Mouse (Mus musculus) left cerebral cortex, postnatal 14 days (tissue): ENCODE measurements at regions not wholly inside any gene's neighbourhood (a gene's known extent, or its start where the extent isn't known, plus 50 kb on each side); places are given as distances from the start of the nearest gene placed in this dataset.

Experiments
- DNase-seq, 2 experiments: peaks; one replicate each; pipeline ENCODE4 v3.0.0; 2021 to 2022; ENCODE audit warnings: low spot score in 2 of 2, mixed read lengths in 1 of 2
- intact Hi-C: fragments of 180-260 bp; cut with DNase I; formaldehyde crosslinking; loops from one replicate; pipeline ENCODE4 v1.15.1; 2025

GRCm38 (mm10) chr7:95919932-95920331 lies 251.1 kb upstream of the Tenm4 start:
- DNase-seq, result no peak
- intact Hi-C loops, result no loop called here

- no peak for DNase-seq
- intact Hi-C loops, result no loop called here
Observed at GRCm38 (mm10) chr7:95924805-95925204, 246.2 kb upstream of the Tenm4 start.

- intact Hi-C loops, result no loop called here
- peak in 1 of 2 experiments; percentile 6 for DNase-seq
Observed at GRCm38 (mm10) chr7:95926119-95927039, 244.7 kb upstream of the Tenm4 start.

GRCm38 (mm10) chr7:95936599-95936998 lies 234.4 kb upstream of the Tenm4 start:
- DNase-seq, result peak in 1 of 2 experiments; percentile 16
- intact Hi-C loops, result no loop called here

- DNase-seq, result no peak
- intact Hi-C loops, result no loop called here
Observed at GRCm38 (mm10) chr7:95943420-95943819, 227.6 kb upstream of the Tenm4 start.

DNA sequence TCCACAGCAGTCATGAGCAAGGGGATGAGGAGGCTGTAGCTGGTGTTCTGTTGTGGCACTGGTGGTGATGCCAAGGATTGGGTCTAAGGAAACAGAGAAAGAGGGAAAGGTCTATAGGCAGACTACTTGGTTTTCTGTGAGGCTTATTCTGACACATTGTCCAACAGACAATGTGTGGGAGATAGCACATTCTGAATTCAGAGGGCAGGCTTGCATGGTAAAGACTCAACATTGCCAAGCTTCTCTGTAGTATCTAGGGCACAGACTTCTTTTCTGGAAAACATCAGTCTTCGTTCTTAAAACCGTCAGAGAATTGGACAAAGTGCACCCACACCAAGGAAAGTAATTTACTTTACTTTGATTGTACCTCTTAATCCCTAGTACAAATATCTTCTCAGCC lies 218.7 kb upstream of the Tenm4 start:
- intact Hi-C loops, result no loop called here
- no peak for DNase-seq

DNA sequence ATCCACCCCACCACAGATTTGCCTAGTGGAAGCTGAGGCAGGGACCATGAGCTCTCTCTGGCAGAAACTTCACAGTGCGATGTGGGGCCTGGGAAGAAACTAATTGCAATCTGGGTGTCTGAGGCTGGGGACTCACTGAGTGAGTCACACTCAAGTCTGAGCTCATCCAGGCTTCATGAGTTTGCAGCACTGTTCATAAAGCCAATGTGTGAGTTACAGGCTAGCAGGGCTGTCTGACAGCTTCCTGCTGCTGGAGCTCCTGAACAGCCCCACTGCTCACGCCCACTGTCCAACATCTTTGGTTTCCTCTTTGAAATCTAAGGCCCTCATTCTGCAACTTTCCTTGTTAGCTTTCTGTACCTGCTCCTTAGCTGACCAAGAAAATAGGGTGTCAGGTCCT lies 216.5 kb upstream of the Tenm4 start:
- intact Hi-C loops, result no loop called here
- DNase-seq, result peak in 1 of 2 experiments; percentile 7

DNA sequence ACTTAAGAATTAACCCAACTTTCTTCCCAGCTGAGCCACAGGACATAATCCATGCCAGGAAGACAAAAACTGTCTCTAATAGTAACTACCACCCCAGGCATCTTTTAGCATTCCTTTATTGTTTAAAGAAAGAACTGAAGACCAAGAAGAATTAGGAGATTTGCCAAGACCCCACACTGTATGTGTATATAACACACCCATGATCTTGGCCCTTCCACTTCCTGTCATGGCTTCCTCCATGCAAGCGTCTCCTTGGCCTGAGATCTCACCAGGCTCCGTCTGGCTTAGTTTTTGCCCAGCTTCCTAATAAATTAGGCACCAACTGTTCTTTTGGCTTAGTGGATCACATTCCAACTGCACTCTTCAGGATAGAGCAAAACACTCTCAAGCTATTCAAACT lies 215.9 kb upstream of the Tenm4 start:
- DNase-seq, result no peak
- intact Hi-C loops, result no loop called here

- no peak for DNase-seq
- intact Hi-C loops, result no loop called here
Observed at GRCm38 (mm10) chr7:95959068-95959467, 212.0 kb upstream of the Tenm4 start.

DNA sequence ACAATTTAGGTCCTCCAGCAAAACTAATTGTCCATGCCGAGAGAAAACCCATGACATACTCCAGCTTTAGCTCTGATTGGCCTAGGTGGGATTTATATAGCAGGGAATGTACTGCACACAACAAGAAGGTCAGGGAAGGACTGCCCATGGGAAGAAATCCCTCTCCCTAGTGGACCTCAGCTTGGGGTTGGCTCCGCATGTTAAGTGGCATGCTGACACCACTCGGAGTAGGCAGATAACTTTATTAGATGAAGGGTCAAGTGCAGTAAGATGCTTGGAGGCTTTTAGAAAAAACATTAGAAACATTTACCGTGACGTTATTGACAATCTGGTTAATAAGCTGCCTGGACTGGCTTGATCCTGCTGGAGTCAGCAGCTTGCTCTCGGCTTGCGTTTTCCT lies 199.2 kb upstream of the Tenm4 start:
- no peak for DNase-seq
- intact Hi-C loops, result no loop called here

DNA sequence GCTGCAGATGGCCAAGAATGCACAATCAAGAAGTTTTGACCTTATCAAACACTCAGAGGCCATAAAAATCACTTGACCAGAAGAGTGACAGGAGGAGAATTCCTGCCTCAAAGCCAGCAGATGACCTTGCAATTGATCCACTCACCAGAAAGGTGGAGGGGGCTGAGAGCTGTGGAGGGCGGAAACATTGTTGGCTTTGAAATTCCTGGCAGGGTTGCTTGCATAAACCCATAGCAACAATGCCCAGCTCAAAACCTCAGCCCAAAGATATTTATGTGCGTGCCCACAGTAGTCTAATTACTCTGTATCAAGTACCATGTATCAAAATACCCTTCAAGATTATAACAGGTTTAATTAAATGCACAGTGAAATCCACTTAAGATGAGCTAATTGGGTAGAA lies 197.0 kb upstream of the Tenm4 start:
- intact Hi-C loops, result no loop called here

GRCm38 (mm10) chr7:95991250-95992032 lies 179.6 kb upstream of the Tenm4 start:
- no peak for DNase-seq
- intact Hi-C loops, result no loop called here

More for the DNA sequence above, 197.0 kb upstream of the Tenm4 start:
- DNase-seq, result no peak

DNA sequence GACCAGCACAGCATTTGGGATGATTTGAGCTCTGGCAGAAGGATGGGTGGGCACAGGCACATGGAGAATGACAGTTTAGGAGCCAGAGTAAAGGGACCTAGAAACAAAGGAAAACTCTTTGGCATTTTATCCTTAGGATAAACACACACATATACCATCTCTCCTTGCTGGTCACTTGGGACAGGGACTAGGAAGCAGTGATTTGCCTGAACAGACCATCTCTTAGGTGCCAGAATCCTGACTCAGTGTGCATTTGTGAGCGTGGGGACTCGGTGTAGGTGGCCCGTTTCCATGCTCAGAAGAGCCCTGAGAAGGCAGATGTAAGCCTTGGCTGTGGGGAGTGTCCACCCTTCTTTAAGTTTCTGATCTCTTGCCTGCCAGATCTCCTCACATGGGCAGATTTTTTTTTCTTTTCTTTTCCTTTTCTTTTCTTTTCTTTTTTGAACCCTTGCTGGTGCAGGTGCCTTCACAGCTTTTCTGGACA lies 179.0 kb upstream of the Tenm4 start:
- intact Hi-C loops, result no loop called here
- DNase-seq, result no peak

DNA sequence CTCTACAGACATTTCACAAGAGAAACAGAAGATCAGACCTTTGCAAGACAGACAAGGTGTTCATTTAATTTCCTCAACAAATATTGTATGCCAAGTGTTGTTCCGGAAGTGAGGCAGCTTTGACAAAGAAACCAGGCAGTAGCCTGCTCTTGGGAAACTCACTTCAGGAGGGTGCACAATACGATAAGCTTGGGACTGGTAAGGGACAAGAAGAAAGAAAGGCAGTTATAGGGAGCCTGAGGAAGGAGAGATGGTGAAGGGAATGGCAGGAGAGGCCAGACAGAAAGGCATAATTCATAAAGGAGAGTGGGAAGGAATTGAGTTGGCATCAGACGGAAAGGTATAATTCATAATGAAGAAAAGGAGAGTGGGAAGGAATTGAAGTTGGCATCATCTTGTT lies 178.5 kb upstream of the Tenm4 start:
- DNase-seq, result no peak
- intact Hi-C loops, result no loop called here

DNA sequence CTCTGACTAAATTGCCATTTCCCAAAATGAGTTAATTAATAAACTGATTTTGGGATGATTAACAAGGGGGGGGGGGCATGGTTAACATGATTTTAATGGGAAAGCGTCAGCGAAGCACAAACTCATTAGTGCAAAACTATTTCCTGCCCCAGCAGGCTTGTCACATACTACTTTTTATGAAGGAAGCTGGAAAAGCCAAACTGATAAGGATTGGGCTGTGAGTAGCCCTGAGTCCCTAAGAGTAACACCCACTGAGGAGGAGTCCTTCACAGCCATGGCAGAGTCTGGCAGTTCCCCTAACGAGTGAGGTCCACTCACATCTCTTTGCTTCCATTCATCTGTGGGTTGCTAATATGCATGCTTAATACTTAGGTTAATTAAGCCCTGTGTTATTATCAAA lies 173.9 kb upstream of the Tenm4 start:
- DNase-seq, result no peak
- intact Hi-C loops, result no loop called here

DNA sequence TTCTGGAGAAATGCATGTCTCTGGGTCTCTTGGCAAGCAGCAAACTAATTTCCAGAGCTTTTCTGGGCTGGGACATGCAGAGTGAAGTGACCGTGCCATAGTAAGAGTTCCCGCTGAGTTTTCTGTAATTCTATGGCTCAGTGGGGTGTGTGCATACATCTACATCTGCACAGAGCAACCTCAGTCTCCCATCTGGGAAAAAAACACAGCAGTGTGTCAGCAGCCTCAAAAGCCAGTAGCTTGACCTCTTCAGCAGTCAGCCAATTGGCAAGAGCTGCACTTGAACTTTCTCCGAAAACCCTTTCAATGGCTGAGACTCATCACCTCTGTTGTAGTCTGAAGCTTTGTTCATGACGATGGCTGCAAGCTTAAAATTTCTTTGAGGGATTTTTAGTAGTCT lies 171.9 kb upstream of the Tenm4 start:
- intact Hi-C loops, result no loop called here
- DNase-seq, result no peak

DNA sequence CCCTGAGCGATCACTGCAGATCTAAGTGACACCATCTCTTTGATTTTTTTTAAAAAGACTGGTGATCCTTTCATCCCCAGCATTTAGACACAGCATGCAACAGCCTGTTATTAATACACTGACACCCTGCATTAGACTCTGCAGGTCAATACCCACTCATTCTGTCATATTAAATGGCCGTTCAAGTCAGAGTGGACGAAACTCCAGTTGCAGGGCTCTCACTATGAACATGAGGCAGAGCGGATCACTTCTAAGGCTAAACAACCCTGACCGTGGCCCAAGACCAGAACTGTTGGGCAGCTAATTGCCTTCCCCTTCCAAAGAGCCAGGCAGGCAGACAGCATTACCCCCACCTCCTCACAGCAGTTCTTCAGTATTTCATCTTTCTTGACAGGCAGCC lies 168.6 kb upstream of the Tenm4 start:
- no peak for DNase-seq
- intact Hi-C loops, result no loop called here

DNA sequence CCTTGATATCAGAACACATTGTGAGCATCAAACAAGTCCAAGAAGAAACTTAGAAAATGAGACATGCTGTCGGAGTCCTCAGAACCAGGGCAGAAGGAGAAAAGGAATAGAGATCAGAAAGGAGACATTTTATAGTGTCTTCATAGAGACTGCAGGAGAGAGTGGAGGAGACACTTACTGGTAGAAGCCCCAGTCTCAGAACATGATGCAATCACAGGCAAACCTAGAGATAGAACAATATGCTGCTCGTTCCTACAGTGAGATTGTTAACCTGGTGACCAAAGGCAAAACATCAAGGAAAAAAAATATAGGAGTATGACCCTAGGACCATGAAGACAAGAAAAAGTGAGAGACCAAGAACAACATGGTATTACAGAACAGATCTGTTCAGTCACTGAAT lies 164.7 kb upstream of the Tenm4 start:
- intact Hi-C loops, result no loop called here
- no peak for DNase-seq

DNA sequence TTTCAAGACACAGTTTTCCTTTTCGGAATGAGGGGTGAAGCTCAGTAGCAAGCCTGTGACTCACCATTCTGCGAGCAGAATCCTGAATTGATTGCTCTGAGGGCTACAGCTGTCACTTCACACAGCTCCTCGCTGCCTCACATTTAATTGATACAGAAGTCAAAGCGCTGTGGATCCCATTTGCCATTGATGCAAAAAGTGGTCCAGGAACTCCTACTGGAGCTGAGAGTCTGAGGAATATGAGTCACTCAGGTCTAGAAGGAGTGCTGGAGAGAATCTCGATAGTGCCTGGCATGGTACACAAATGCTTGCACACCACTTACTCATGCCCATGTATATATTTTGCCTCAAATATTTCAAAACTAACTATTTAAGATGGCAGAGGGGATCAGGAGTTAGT lies 158.0 kb upstream of the Tenm4 start:
- peak; percentile 10 to 24 for DNase-seq
- intact Hi-C loops, result no loop called here

- intact Hi-C loops, result no loop called here
- no peak for DNase-seq
Observed at GRCm38 (mm10) chr7:96017112-96017884, 153.7 kb upstream of the Tenm4 start.
